Mouse (Mus musculus) heart, embryonic 16.5 days (tissue): ENCODE results near the gene Ltk. TPM values are rescaled to one million over a fixed set of nuclear protein-coding genes. Genes with fewer than 3 reads are reported as not detected.

Experiments used
- ATAC-seq: fragments of 200-750 bp; cut with Nextera tagmentation; replicated peaks from 2 replicates; pipeline ENCODE4 v1.8.0; 2017; ENCODE audit warnings: moderate number of reproducible peaks; ENCODE audit not compliant: insufficient read depth, low FRiP score; ENCODE audit errors: extremely low read depth
- H3K27ac ChIP-seq: fragments of 300-500 bp; sonication (generic); 2 replicates; pipeline ENCODE4 v1.5.1; 2014; ENCODE audit warnings: mild to moderate bottlenecking, low read length, control low read depth, moderate library complexity
- H3K27me3 ChIP-seq: fragments of 300-500 bp; sonication (generic); 2 replicates; pipeline ENCODE4 v1.6.1; 2014; ENCODE audit warnings: low read length, mixed read lengths; ENCODE audit not compliant: control insufficient read depth, insufficient read depth
- H3K36me3 ChIP-seq: fragments of 300-500 bp; sonication (generic); 2 replicates; pipeline ENCODE4 v1.6.1; 2014; ENCODE audit not compliant: control insufficient read depth, insufficient read depth
- H3K4me1 ChIP-seq: fragments of 300-500 bp; sonication (generic); 2 replicates; pipeline ENCODE4 v1.6.1; 2014; ENCODE audit warnings: low read length, mixed read lengths; ENCODE audit not compliant: control insufficient read depth, insufficient read depth
- H3K4me2 ChIP-seq: fragments of 300-500 bp; sonication (generic); 2 replicates; pipeline ENCODE4 v1.6.1; 2014; ENCODE audit warnings: low read depth, mild to moderate bottlenecking, control low read depth, low read length
- H3K4me3 ChIP-seq: fragments of 300-500 bp; sonication (generic); 2 replicates; pipeline ENCODE4 v1.5.1; 2014; ENCODE audit warnings: mild to moderate bottlenecking, control low read depth, low read length
- H3K9ac ChIP-seq: fragments of 300-500 bp; sonication (generic); 2 replicates; pipeline ENCODE4 v1.6.1; 2014; ENCODE audit warnings: low read length, control low read depth
- H3K9me3 ChIP-seq: fragments of 300-500 bp; sonication (generic); replicated peaks from 2 replicates; pipeline ENCODE4 v1.6.1; 2016; ENCODE audit warnings: low read length; ENCODE audit not compliant: control insufficient read depth
- WGBS: fragments of 180-500 bp; shearing (Covaris S2); extraction: QIAGEN DNeasy Blood & Tissue Kit; methylation state at CpG from one replicate; pipeline ENCODE4 v1.1.7; 2014; 5-methylcytosine and 5-hydroxymethylcytosine counted together
- polyA plus RNA-seq: library from polyadenylated mRNA; unstranded; fragments of >200 nt; fragmentation: Nextera tagmentation; extraction: Ambion mirVana; gene quantifications from 2 replicates; pipeline ENCODE4 v1.2.1, GENCODE M21; 2015

Gene Ltk
- polyA plus RNA-seq, 1 experiment from 2014 or later: not detected

DNA sequence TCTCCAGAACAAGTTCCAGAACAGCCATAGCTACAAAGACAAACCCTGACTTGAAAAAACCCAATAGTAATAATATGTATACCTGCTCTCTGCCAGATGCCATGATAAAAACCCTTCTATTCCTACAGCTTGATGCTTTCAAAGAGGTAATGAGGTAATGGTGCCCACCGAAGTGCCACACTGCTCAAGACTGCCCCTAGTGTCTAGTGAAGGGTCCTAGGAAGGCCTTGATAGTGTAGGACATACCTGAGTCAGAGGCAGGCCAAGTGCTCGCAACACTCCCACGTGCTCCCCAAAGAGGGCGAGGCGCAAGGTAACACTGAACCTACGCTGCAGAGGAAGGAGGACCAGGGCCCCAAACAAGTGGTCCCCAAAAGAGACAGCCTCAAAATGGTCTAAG, 7.0 kb upstream of the Ltk start:
- Histone ChIP-seq H3K27me3 (no peaks in the 10 kb centered on the region), H3K9ac (no peak overlapping the region), H3K36me3 (peaks cover 28% of the 10 kb centered on the region), H3K27ac (no peak overlapping the region), H3K4me2 (no peak overlapping the region), H3K9me3 (no peaks in the 10 kb centered on the region), H3K4me3 (no peak overlapping the region), H3K4me1 (no peaks in the 10 kb centered on the region)
- WGBS: 93% methylated on average over 6 of the region's 6 CpGs
- ATAC-seq: no peak

- peaks cover 15% of the 10 kb centered on the region for H3K36me3 ChIP-seq
These were observed 3.7 kb upstream of the Ltk start for GRCm38 (mm10) chr2:119763924-119764323.

GRCm38 (mm10) chr2:119762276-119762675, 2.0 kb upstream of the Ltk start:
- WGBS: 42% methylated on average over 1 of the region's 1 CpGs
- H3K27me3 ChIP-seq: peaks cover 20% of the 10 kb centered on the region
- no peak for ATAC-seq
- H3K27ac ChIP-seq: no peak overlapping the region
- no peak overlapping the region for H3K4me3 ChIP-seq
- no peak overlapping the region for H3K4me2 ChIP-seq
- H3K4me1 ChIP-seq: peaks cover 8% of the 10 kb centered on the region
- H3K36me3 ChIP-seq: peaks cover 7% of the 10 kb centered on the region; the same call in 1 of the 2 replicates
- H3K9ac ChIP-seq: no peak overlapping the region
- H3K9me3 ChIP-seq: no peaks in the 10 kb centered on the region

More at GRCm38 (mm10) chr2:119763924-119764323, 3.7 kb upstream of the Ltk start:
- Histone ChIP-seq H3K4me3 (no peak overlapping the region), H3K27me3 (peaks cover 8% of the 10 kb centered on the region), H3K9me3 (no peaks in the 10 kb centered on the region), H3K4me2 (no peak overlapping the region), H3K9ac (no peak overlapping the region), H3K4me1 (no peaks in the 10 kb centered on the region), H3K27ac (no peak overlapping the region)
- ATAC-seq: no peak
- WGBS: 53% methylated on average over 4 of the region's 4 CpGs

DNA sequence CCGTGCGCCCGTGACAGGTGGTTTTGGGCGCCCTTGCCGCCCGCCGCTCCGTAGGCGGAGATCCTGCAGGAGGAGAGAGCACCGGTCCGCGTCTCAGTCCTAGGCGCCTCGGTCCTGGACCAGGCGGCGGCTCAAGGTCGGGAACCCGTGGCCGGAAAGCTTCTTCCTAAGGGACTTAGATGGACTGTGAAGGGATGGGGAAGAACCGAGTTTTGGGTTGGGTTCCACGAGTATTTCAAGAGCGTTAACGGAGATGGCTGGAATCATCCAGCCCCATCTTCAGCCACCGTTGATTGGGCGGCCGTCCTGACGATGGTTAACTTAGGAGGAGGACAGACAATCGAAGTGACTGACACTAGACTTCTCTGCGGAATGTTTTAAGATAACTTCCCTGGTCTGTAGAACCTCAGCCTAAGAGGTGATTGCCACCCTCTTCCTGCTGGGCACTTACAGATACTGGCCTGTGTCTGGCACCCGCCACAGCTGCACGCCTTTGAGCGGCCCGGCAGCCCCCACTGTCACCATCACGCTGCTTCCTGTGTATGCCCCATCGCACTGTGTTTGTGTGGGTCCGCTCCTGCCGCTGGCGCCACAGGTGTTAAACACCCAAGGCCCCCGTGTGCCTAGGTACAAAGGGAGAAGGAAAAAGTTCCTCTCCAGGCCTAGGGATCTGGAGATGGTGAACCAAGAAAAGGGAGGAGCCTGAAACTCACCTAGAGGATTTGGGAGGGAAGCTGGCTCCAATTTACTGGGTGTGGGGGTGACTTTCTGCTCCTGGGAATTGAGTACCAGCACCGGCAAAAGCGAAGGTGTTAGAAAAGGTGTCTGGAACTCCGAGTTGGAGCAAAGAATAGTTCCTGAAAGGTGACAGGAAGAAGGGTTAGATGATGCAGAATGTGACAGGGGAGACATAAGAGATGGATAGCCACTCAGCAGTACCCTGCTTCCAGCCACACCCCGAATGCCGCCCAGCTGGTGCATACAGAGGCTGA, 1.1 kb downstream of the Ltk start:
- Histone ChIP-seq H3K36me3 (peaks cover under 1% of the 10 kb centered on the region; the same call in 1 of the 2 replicates), H3K4me1 (peaks cover 8% of the 10 kb centered on the region), H3K4me3 (peak overlapping the region; percentile 76), H3K27me3 (peaks cover 28% of the 10 kb centered on the region), H3K9ac (peak overlapping the region; percentile 72; the same call in 1 of the 2 replicates), H3K4me2 (peak overlapping the region; percentile 100), H3K9me3 (no peaks in the 10 kb centered on the region), H3K27ac (no peak overlapping the region)
- 6% methylated on average over 44 of the region's 44 CpGs for WGBS
- ATAC-seq: no peak

DNA sequence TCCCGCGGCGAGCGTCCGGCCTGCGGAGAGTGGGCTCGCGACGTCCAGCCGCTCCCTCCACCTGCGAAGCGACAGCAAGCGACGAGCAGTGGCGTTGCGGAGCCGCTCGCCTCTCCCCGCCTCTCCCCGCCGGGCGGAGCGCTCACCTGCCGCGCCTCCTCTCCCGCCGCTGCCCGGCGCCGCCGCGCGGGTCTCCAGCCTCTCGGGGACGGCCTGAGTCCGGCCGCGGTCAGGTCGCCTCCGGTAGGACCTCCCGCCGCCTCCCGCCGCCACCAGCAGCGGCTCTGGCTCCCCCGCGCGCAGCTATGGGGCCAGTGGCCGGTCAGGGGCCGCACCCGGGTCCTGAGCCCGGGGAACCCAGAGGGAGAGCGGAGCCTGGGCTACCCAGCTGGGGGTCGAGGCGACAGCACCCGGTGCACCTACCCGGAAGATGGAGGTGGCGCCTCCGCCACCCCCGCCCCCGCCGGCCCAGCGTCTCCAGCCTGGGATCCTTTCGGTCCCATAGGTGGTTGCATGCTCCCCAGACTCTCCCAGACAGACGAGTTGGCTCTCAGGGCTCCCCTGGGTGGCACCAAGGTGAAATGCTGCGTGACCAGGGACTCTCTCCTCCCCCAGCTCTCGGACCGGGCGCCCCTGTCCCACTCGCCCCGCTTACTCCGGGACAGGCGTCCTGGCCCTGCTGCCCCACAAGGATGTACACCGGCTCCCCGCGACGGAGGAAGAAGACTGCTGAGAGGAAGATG, 2.0 kb downstream of the Ltk start:
- Histone ChIP-seq H3K36me3 (no peaks in the 10 kb centered on the region), H3K27me3 (peaks cover 31% of the 10 kb centered on the region), H3K4me3 (peak overlapping the region; percentile 76), H3K9me3 (no peaks in the 10 kb centered on the region), H3K27ac (no peak overlapping the region), H3K4me1 (peaks cover 8% of the 10 kb centered on the region), H3K9ac (peak overlapping the region; percentile 72), H3K4me2 (peak overlapping the region; percentile 100)
- peak; percentile 34; the same call in 1 of the 2 replicates for ATAC-seq
- under 1% methylated on average over 74 of the region's 77 CpGs for WGBS

DNA sequence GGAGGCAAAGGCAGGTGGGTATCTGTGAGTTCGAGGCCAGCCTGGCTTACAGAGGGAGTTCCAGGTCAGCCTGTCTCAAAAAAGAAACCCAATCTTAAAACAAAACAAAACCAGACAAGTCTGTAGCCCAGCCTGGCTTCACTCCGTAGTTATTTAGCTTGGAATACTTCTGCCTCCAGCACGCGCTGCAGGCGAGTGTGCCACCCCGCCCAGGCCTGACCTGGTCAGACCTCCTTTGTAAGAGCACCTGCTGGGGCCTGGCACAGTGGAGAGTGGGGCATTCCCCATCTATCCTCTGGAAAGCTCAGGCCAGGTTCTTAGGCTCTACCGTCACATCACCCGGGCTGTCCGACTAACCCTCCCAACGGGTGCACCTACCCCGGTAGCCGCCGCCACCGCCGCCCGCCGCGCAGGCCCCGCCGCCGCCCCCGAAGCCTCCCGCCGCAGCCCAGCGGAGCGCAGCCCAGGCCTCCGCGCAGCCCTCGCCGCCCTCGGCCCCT, 2.6 kb downstream of the Ltk start:
- WGBS: 11% methylated on average over 11 of the region's 31 CpGs
- ATAC-seq: 0 out of 2 replicates have a peak, but pooled peaks have one; percentile 38
- Histone ChIP-seq H3K4me3 (peak overlapping the region; percentile 76), H3K27ac (no peak overlapping the region), H3K4me1 (peaks cover 8% of the 10 kb centered on the region), H3K36me3 (no peaks in the 10 kb centered on the region), H3K9ac (peak overlapping the region; percentile 72), H3K27me3 (peaks cover 35% of the 10 kb centered on the region), H3K9me3 (no peaks in the 10 kb centered on the region), H3K4me2 (peak overlapping the region; percentile 100)

DNA sequence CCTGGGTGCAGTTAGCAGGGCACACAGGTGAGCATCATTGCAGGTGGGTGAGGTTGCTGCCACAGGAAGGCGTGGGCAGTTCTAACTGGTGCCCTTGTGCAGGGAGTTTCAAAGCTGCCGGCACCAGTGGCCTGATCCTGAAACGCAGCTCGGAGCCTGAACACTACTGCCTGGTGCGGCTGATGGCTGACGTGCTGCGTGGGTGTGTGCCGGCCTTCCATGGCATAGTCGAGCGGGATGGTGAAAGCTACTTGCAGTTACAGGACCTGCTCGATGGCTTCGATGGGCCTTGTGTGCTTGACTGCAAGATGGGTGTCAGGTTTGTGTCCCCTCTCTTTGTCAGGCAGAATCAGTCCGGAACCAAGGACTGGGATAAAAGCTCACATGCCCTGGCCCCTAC, 11.0 kb downstream of the Ltk start:
- Histone ChIP-seq H3K27ac (no peak overlapping the region), H3K4me1 (peaks cover 10% of the 10 kb centered on the region), H3K9ac (no peak overlapping the region), H3K4me3 (no peak overlapping the region), H3K4me2 (no peak overlapping the region), H3K9me3 (no peaks in the 10 kb centered on the region), H3K27me3 (peaks cover 16% of the 10 kb centered on the region), H3K36me3 (no peaks in the 10 kb centered on the region)
- ATAC-seq: no peak
- WGBS: 70% methylated on average over 13 of the region's 13 CpGs

DNA sequence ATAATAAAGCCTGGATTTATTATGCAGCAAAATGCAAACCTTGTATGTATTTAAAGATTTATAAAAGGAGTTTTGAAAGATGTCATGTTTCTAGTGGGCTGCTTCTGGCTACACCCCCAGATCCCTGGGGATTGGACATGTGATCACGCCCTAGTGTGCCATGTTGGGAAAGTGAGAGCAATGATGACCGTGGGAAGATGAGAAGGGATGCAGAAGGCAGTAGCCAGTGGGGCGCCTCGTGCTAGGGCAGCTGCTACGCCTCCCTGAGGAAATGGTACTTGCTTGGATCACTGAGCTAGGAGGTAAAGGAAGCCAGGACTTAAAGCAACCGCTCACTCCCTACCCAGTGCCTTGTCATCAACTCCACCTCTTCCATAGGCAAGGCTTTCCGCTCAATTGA, 12.7 kb downstream of the Ltk start:
- peaks cover 27% of the 10 kb centered on the region for H3K4me1 ChIP-seq
- 71% methylated on average over 7 of the region's 7 CpGs for WGBS
- peaks cover 20% of the 10 kb centered on the region for H3K27me3 ChIP-seq
- H3K36me3 ChIP-seq: no peaks in the 10 kb centered on the region
- H3K27ac ChIP-seq: no peak overlapping the region
- H3K9me3 ChIP-seq: no peaks in the 10 kb centered on the region
- H3K9ac ChIP-seq: no peak overlapping the region
- ATAC-seq: no peak
- H3K4me2 ChIP-seq: no peak overlapping the region
- H3K4me3 ChIP-seq: no peak overlapping the region
